Mouse (Mus musculus) heart, postnatal 0 days (tissue): ENCODE measurements around the gene Pidd1.

Experiments
- CTCF ChIP-seq: IDR thresholded peaks from 2 replicates; pipeline ENCODE4 v1.5.1; 2016; ENCODE audit warnings: antibody characterized with exemption, control low read depth, low read depth
- EP300 ChIP-seq: IDR thresholded peaks from 2 replicates; pipeline ENCODE4 v1.6.1; 2016; ENCODE audit warnings: antibody characterized with exemption, low read depth

DNA sequence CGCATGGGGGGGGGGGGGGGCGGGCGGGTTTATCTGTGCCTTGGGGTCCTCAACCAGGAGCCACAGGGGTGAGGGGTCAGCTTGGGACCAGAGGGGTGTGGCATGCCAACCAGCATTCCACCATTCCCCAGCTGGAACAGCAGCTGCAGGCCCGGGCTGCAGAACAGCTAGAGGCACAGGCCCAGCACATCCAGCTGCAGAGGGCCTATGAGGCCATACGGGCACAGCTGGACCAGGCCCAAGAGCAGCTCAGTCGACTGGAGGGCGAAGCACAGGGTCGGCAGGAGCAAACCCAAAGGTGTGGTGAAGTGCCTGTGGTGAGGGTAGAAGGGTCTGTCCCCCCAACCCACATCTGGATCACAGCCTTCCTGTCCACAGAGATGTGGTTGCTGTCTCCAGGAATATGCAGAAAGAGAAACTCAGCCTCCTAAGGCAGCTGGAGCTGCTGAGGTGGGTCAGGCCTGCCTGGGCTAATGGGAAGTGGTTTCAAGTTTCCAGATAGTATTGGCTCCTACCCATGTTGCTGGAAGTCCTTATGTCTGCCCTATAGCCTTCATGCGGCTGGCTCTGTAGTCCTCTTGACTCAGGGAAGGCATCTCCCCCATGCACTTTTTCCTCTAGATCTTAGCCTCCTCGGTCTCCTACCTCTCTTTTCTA lies 21.7 kb upstream of the Pidd1 start:
- TF ChIP-seq CTCF (no peak), EP300 (no peak)
